Mouse (Mus musculus) CD4-positive helper T cell, adult 2 months (primary cell): ENCODE results near the gene Ppm1a.
A peak's percentile ranks its signal among the peaks of the same experiment; 100 is the strongest.

Source experiments
- DNase-seq: peaks from one replicate; pipeline ENCODE4 v3.0.0-alpha.2; 2012; ENCODE audit warnings: low read depth, missing footprints, low spot score

Gene Ppm1a

DNA sequence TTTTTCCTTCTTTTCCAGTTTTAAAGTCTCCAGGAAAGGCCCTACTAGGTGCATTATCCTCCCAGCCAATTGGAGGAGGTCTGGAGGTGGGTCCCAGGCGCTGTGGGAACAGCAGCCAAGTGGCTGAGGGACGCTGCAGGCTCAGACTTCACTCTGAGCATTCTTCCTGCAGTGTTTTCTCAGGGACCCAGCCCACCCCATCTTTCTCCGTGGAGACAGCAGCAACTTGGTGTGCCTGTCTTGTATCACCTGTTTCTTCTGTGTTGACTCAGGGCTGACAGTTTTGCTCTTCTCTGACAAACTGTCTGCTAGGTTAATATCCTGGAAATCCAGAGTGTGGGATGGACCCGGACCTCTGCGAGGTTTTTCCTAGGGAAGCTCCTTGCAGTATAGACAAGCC is 68.4 kb downstream of the Ppm1a start:
- no peak for DNase-seq

DNA sequence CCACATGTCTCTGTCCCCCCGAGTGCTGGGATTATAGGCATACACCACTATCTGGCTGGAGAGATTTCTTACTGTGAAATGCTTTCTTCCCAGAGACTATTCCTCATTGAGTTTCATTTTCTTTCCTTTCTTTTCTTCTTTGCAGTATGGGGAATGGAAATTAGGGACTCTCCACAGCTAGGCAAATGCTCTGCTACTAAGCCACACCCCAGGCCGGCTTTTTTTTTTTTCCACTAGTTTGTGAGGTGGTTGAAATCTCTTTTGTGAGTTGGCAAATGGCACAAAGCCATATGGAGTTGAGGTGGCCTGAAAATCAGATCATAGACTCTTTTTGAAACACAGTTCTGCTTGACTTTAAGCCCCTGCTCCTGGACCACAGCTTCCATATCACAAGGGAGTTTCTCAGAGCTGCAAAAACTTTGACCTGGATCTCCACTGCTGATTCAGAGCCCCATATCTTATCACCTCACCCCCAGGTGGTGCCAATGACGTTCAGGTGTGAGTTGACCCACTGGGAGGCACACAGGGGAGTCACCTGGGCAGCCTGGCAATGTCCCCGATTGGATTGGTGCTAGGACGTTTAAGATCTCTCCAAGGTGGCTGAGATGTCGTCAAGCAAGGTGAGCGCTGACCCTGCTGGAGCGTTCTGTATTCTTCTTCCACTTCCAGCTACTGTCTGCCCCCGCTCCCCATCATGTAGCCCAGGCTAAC is 71.7 kb downstream of the Ppm1a start:
- no peak for DNase-seq

DNA sequence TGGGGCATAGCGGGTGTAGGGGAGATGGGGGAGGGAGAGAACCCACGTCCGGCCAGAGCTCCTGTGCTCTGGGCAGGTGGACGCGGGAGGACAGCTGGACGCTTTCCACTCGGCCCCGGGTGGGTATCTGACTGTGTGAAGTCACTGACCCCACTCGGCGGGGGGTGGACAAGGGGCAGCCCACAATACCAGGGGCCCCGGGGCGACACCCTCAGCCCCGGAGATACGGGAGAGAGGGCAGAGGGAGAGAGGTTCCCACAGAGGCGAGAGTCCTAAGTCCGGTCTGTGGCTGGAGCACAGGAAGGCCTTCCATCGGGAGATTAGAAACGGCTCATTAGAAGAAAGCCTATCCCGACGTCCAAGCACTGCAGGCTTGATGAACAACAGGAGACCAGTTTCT is 72.5 kb downstream of the Ppm1a start:
- DNase-seq, result no peak

DNA sequence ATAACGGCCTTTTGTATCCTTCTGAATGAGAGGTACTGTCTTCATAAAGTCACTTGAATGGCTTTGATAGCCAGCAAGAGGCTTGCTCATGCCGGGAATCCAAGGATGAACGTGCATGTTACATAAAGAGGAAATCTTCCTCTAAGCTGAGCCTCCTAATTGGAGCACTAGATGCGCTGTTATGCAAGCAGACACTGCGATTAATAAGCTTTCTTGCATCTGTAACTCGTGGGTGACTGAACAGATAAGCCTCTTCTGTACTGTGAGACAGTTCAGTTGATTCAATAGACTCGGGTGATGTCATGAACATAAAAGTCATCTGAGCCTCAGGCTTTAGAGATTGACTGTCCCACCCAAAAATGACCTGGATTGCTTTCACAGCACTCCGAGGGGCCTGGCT is 73.1 kb downstream of the Ppm1a start:
- DNase-seq, result no peak

DNA sequence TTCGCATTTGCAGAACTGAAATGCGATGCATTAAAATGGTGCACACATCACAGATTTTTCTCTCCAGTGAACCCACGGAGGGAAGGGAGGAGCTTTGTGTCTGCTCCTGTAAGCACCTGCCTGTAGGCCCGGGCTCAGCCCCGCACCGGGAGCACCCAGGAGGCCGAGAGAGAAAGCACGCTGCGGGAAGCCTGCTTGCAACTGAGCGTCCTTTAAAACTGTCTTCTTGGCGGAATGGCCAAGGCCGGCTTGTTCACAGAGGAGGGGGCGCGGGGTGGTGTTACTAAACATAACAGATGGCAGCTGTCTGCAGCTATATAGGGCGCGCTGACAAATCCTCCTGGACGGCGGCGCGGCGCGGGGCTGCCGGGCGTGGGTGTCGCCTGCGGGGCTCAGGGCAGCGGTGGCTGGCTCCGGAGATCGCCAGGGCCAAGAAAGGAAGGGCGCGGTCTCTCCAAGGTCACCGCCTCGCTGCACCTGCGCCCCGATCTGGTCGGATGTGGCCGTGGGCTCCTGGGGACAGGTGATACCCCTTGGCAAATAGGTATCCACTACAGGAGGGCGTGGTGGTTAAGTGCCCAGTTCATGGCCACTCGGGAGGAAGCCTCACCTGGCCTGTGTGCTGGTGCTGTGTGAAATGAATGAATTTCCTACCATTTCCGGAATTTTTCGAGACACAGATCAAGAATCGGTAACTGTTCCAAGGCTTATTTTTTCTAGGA is 74.6 kb downstream of the Ppm1a start:
- DNase-seq, result no peak

DNA sequence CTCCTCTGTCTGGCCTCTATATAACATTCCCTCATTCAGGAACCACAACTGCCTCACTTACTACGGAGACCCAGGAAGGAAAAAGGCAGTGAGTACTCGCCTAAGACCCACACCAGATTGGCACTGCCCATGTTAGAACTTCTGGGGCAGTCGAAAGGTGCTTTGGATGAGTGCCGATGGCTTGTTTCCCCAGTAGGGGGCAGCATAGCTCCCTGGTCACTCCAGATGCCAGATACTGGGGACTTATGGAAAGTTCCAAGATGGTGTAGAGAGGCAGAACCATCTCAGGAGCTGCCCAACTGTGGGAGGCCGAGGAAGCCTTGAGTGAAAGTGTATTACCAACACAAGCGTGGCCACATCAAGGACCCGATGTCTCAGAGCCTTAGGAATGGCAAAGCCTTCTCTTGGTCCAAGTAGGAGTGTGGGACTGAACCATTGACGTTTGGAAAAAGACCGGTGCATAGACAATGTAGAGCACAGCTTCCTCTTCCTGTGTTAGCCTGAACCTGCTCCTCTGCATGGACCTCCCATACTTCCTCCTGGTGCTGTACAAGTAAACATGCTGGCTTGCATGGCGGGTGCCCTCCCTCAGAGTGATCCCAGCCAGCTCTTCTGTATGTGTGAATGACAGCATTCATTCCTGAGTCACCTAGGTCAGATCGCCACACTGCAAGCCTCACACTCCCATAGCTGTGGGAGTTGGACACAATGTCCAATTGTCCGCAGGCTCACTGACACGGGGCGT is 77.7 kb downstream of the Ppm1a start:
- DNase-seq, result no peak

DNA sequence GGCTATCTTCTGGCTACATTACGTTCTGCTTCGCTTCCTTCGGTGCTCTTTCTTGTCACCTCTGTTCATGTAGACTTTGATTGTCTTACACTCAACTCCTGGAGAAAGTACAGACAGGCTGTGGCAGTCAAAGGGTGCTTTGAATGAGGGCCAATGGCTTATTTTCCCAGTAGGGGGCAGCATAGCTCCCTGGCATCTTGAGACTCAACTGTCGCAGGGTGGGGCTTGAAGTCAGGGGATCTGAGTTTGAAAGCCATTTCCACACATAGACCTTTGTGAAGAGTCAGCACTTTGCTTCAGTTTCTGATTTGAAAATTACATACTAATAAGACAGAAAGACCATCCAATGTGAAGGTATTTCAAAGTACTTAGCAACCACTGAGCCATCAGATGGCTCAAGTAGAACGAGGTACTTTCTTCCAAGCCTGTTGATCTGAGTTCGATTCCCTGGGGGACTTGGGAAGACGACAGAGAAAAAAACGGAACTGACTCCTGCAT is 78.3 kb downstream of the Ppm1a start:
- DNase-seq, result peak; percentile 14

DNA sequence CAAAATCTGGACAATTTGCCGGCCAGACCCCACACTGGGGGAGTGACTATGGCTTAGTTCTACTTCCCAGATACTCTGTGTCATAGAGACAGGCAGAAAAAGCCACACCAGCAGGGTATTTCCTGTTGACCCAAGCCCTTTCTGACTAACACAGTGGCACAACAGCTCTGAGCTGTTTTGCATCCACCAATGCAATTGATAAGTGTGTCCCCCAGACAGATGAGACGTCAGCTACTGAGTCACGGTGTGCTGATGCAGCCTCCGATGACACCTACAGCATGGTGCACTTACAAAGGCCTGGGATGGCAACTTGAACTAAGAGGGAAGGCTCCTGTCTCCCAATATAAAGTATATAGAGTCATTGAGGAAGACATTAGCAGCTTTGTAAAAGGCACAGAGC is 80.0 kb downstream of the Ppm1a start:
- no peak for DNase-seq

DNA sequence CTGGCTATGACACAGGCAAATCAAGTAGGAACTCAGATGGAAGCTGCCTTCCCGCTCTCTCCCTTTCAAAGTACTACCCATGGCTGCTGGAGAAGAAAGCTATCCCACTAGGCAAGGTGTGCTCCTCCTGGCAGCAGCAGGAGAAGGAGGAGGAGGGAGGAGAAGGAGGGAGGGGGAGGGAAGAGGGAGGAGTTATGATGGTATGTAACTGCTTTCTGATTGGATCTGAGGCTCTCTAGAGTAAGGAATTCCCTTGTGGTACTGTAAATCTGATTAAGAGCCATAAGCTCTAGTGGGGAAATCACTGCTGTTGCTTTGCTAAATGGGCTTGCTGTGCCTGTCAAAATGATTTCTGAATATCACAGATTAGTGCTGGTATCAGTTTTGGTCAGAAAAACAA is 84.2 kb downstream of the Ppm1a start:
- no peak for DNase-seq

DNA sequence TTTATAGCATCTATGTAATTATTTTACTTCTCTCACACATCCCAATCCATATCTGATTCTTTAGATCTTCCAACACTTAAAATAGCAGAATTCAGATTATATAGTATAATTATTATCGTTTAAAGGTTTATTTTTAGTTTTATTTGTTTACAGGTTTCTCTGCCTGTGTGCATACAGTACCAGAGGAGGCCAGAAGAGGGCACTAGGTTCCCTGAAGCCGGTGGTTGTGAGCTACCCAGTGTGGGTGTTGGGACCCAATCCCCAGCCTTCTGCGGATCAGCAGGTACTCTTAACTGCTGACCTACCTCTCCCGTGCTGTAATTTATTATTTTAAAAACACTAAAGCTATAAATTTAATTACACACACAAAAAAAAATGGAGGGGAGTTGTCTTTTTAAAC is 85.9 kb downstream of the Ppm1a start:
- DNase-seq, result no peak

DNA sequence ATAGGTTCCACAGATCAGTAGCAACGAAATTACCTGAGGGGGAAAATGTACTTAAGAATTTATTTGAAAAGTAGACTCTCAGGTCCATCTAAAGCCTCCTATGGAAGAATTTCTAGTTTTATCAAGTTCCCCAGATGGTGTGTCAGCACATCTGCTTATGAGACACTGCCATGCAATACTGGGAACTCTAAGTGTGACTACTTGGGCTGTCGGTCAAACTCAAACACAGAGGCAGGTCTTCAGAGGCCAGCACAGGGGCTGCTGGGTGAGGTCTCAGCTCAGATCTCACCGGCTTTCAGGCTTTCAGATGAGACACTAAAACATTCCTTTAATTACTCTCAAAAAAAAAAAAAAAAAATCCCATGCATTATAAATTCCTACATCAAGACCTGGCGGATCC is 86.3 kb downstream of the Ppm1a start:
- no peak for DNase-seq

DNA sequence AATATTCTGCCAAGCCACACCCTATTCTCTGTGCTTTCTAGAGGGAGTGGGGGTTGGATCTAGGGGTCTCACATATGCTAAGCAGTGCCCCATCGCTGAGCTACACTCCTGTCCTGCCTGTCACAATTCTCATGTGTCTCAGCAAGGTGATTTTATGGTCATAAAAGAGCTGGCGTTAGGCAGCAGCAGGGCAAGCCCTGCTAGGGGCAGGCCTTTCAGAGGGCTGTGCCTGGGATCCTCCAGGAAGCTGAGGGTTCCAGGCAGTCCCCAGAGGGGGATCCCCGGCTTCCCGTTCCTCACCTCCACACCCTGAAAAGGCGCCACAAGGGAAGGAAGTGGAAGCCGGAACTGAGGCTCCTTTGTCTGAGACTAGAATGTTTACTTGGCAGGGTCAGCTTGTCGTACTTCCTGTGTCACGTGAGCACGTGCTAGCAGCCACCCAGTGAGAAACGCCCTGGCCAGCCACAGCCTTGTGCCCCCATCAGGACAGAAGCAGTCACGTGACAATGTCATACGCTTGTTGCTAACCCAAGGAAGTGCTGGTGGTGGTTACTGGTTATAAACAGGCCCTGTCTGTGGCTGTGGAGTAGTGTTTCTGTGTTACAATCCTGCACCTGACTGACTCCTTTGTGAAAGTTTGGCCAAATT is 86.8 kb downstream of the Ppm1a start:
- DNase-seq, result peak; percentile 89

DNA sequence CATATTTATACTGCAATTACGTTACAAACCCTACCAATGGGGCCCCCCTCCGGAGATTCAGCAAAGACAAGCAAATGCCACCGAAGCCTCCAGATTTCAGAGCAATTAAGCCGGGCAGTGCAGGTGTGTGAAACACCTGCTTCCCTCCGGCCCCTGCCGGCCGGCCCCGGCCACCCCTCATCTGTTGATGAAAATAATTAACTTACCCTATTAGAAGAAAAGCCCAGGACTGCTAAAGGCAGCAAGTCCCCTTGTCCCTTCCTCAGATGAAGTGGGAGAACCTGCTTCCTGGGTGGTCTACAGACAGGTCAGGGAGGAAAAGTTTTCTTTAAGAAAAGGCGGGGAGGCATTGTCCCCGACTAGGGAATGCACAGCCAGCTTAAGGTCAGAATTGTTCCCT is 88.7 kb downstream of the Ppm1a start:
- no peak for DNase-seq

DNA sequence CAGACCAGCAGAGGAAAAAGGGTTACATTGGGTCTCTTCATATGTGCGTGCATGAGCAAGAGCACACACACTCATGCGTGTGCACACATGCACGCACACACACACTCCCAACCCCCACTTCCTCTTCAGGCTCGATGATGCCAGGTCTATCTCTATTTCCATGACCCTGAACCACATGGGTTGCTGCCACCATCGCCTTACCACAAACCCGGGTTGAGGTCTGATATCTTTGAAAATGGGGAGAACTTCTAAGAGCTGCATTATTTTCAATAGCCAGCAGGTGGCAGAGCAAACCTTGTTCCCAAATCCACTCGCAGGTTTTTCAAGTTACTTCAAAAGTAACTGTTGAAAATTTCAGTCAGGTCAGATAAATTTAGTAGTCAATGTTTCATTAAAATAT is 90.5 kb downstream of the Ppm1a start:
- DNase-seq, result peak; percentile 66
